Mouse (Mus musculus): ENCODE measurements around the gene Gprc5a. TPM values are rescaled to one million over a fixed set of nuclear protein-coding genes. Genes with fewer than 3 reads are reported as not detected.

Gprc5a gene
- total and polyA plus RNA-seq, 3 experiments = 0.08 to 0.59 TPM; not detected in 1

GRCm38 (mm10) chr6:135083991-135084502, 18.6 kb downstream of the Gprc5a start:
- no peak overlapping the region for H3K4me3 ChIP-seq (replicated peaks in 1 of 3; ENCODE audit: low read depth in 2 of 3, low read length in 2 of 3, poor library complexity in 1 of 3)
- H3K36me3 ChIP-seq (replicated peaks in 1 of 2; ENCODE audit: control insufficient read depth in 1 of 2, insufficient read depth in 1 of 2, low read length in 1 of 2) = no peaks in the 10 kb centered on the region
- in situ Hi-C loops (cut with MboI; ENCODE audit: low pct_ligation_motif_present, low pct_unique_long_range_greater_than_20kb, low sequenced_read_pairs) (loop anchor here (10.0 kb wide), 1 partner anchor 61 kb away; no protein-coding TSS in a partner anchor), dilution Hi-C loops (cut with MboI; ENCODE audit: extremely low pct_ligation_motif_present, extremely low pct_unique_long_range_greater_than_20kb, low sequenced_read_pairs) (no loop called here)
- no peaks in the 10 kb centered on the region for H3K79me2 ChIP-seq (replicated peaks; ENCODE audit: control insufficient read depth, extremely low read depth, insufficient read depth, poor library complexity, severe bottlenecking)
- no peaks in the 10 kb centered on the region for H3K27me3 ChIP-seq (replicated peaks)
- no peaks in the 10 kb centered on the region for H3K9me3 ChIP-seq (replicated peaks; ENCODE audit: low read length)
- H3K4me2 ChIP-seq (ENCODE audit: insufficient read depth, low read depth, poor library complexity, severe bottlenecking) = no peak overlapping the region
- TF ChIP-seq TBP (conservative IDR thresholded peaks at IDR 0.05; ENCODE audit: low read depth, low read length) (no peak), USF1 (IDR thresholded peaks at IDR 0.05; ENCODE audit: low read depth, low read length) (no peak), SMC3 (IDR thresholded peaks at IDR 0.05; ENCODE audit: low read depth, low read length) (no peak), USF2 (conservative IDR thresholded peaks at IDR 0.05; ENCODE audit: low read depth, low read length) (no peak), SIN3A (IDR thresholded peaks at IDR 0.05; ENCODE audit: low read length) (no peak), ETS1 (conservative IDR thresholded peaks at IDR 0.05; ENCODE audit: low read depth, low read length) (no peak), ZNF384 (IDR thresholded peaks at IDR 0.05; ENCODE audit: low read depth, low read length) (no peak), NRF1 (IDR thresholded peaks at IDR 0.05; ENCODE audit: low read depth, low read length) (no peak), UBTF (IDR thresholded peaks at IDR 0.05; ENCODE audit: low read depth, low read length) (no peak), RAD21 (IDR thresholded peaks at IDR 0.05; ENCODE audit: low read depth, low read length) (no peak), JUN (IDR thresholded peaks at IDR 0.05; ENCODE audit: insufficient read depth, low read depth, low read length) (no peak), BHLHE40 (IDR thresholded peaks at IDR 0.05; ENCODE audit: low read depth, low read length) (no peak), ELF1 (IDR thresholded peaks at IDR 0.05; ENCODE audit: low read depth, low read length) (no peak), CTCF (conservative IDR thresholded peaks at IDR 0.05 in 1 of 2, IDR thresholded peaks at IDR 0.05 in 1 of 2; ENCODE audit: low read depth in 2 of 2, low read length in 2 of 2) (no peak)
- peaks cover 0 to 3% of the 10 kb centered on the region in 2 experiments; a peak in 2 of 4 replicates for H3K4me1 ChIP-seq (ENCODE audit: control insufficient read depth in 1 of 2, insufficient read depth in 2 of 2)
- no peak for DNase-seq (ENCODE audit: extremely low read depth)
- no peak overlapping the region for H3K27ac ChIP-seq (ENCODE audit: insufficient read depth, low read depth)
- no peak overlapping the region for H3K9ac ChIP-seq (ENCODE audit: insufficient read depth, low read depth)

GRCm38 (mm10) chr6:135085703-135086102, 20.3 kb downstream of the Gprc5a start:
- Histone ChIP-seq H3K79me2 (replicated peaks; ENCODE audit: control insufficient read depth, extremely low read depth, insufficient read depth, poor library complexity, severe bottlenecking) (no peaks in the 10 kb centered on the region), H3K4me1 (ENCODE audit: control insufficient read depth in 1 of 2, insufficient read depth in 2 of 2) (peaks cover 0 to 3% of the 10 kb centered on the region in 2 experiments; a peak in 2 of 4 replicates), H3K36me3 (replicated peaks in 1 of 2; ENCODE audit: control insufficient read depth in 1 of 2, insufficient read depth in 1 of 2, low read length in 1 of 2) (no peaks in the 10 kb centered on the region), H3K27ac (ENCODE audit: insufficient read depth, low read depth) (no peak overlapping the region), H3K4me2 (ENCODE audit: insufficient read depth, low read depth, poor library complexity, severe bottlenecking) (no peak overlapping the region), H3K27me3 (replicated peaks) (no peaks in the 10 kb centered on the region), H3K4me3 (replicated peaks in 1 of 3; ENCODE audit: low read depth in 2 of 3, low read length in 2 of 3, poor library complexity in 1 of 3) (no peak overlapping the region), H3K9ac (ENCODE audit: insufficient read depth, low read depth) (no peak overlapping the region), H3K9me3 (replicated peaks; ENCODE audit: low read length) (no peaks in the 10 kb centered on the region)
- in situ Hi-C loops (cut with MboI; ENCODE audit: low pct_ligation_motif_present, low pct_unique_long_range_greater_than_20kb, low sequenced_read_pairs) = loop anchor here (10.0 kb wide), 1 partner anchor 59 kb away; no protein-coding TSS in a partner anchor
- TF ChIP-seq CTCF (conservative IDR thresholded peaks at IDR 0.05 in 1 of 2, IDR thresholded peaks at IDR 0.05 in 1 of 2; ENCODE audit: low read depth in 2 of 2, low read length in 2 of 2) = no peak
- TF ChIP-seq ZC3H11A (IDR thresholded peaks at IDR 0.05; ENCODE audit: low read depth, low read length) = no peak
- no peak for TF ChIP-seq POLR2AphosphoS2 (IDR thresholded peaks at IDR 0.05; ENCODE audit: low read depth, low read length)
- TF ChIP-seq USF1 (IDR thresholded peaks at IDR 0.05; ENCODE audit: low read depth, low read length) = no peak
- no peak for TF ChIP-seq ZKSCAN1 (IDR thresholded peaks at IDR 0.05; ENCODE audit: borderline replicate concordance, low read depth, low read length)
- TF ChIP-seq CHD2 (IDR thresholded peaks at IDR 0.05; ENCODE audit: low read length) = no peak
- TF ChIP-seq USF2 (conservative IDR thresholded peaks at IDR 0.05; ENCODE audit: low read depth, low read length) = no peak
- no peak for TF ChIP-seq POLR2A (IDR thresholded peaks at IDR 0.05; ENCODE audit: low read depth, low read length)
- no peak for TF ChIP-seq JUN (IDR thresholded peaks at IDR 0.05; ENCODE audit: insufficient read depth, low read depth, low read length)
- TF ChIP-seq MAX (IDR thresholded peaks at IDR 0.05; ENCODE audit: low read length) = no peak
- no peak for TF ChIP-seq KAT2A (IDR thresholded peaks at IDR 0.05; ENCODE audit: insufficient replicate concordance, low read length)
- no peak for TF ChIP-seq MAZ (IDR thresholded peaks at IDR 0.05; ENCODE audit: low read depth, low read length)
- no peak for TF ChIP-seq SIN3A (IDR thresholded peaks at IDR 0.05; ENCODE audit: low read length)
- no peak for TF ChIP-seq MXI1 (IDR thresholded peaks at IDR 0.05; ENCODE audit: low read depth, low read length)
- TF ChIP-seq MAFK (IDR thresholded peaks at IDR 0.05; ENCODE audit: insufficient replicate concordance, low read length) = no peak
- no peak for TF ChIP-seq IRF4 (IDR thresholded peaks at IDR 0.05; ENCODE audit: low read depth, low read length)
- TF ChIP-seq NRF1 (IDR thresholded peaks at IDR 0.05; ENCODE audit: low read depth, low read length) = no peak
- TF ChIP-seq JUND (conservative IDR thresholded peaks at IDR 0.05; ENCODE audit: low read depth, low read length) = no peak
- TF ChIP-seq NELFE (IDR thresholded peaks at IDR 0.05; ENCODE audit: low read depth, low read length) = no peak
- no peak for DNase-seq (ENCODE audit: extremely low read depth)
- dilution Hi-C loops (cut with MboI; ENCODE audit: extremely low pct_ligation_motif_present, extremely low pct_unique_long_range_greater_than_20kb, low sequenced_read_pairs) = no loop called here
